Mouse (Mus musculus) hindbrain, embryonic 12.5 days (tissue): Measurements from ENCODE around the gene Larp1. TPM values are rescaled to one million over a fixed set of nuclear protein-coding genes. Genes with fewer than 3 reads are reported as not detected.

Experiments used
- ATAC-seq: fragments of 200-750 bp; cut with Nextera tagmentation; 2 replicates; pipeline ENCODE4 v1.8.0; 2017; ENCODE audit warnings: moderate TSS enrichment; ENCODE audit not compliant: low FRiP score
- H3K27ac ChIP-seq: fragments of 300-500 bp; sonication (generic); 2 replicates; pipeline ENCODE4 v1.5.1; 2016; ENCODE audit warnings: mild to moderate bottlenecking
- H3K27me3 ChIP-seq: fragments of 300-500 bp; sonication (generic); 2 replicates; pipeline ENCODE4 v1.6.1; 2016; ENCODE audit warnings: mild to moderate bottlenecking
- H3K36me3 ChIP-seq: fragments of 300-500 bp; sonication (generic); 2 replicates; pipeline ENCODE4 v1.6.1; 2016; ENCODE audit warnings: mild to moderate bottlenecking
- H3K4me1 ChIP-seq: fragments of 300-500 bp; sonication (generic); 2 replicates; pipeline ENCODE4 v1.6.1; 2016
- H3K4me2 ChIP-seq: fragments of 300-500 bp; sonication (generic); replicated peaks from 2 replicates; pipeline ENCODE4 v1.6.1; 2016; ENCODE audit warnings: mild to moderate bottlenecking
- H3K4me3 ChIP-seq: fragments of 300-500 bp; sonication (generic); 2 replicates; pipeline ENCODE4 v1.5.1; 2016; ENCODE audit warnings: mild to moderate bottlenecking
- H3K9ac ChIP-seq: fragments of 300-500 bp; sonication (generic); 2 replicates; pipeline ENCODE4 v1.6.1; 2016; ENCODE audit warnings: mild to moderate bottlenecking, moderate library complexity
- H3K9me3 ChIP-seq: fragments of 300-500 bp; sonication (generic); replicated peaks from 2 replicates; pipeline ENCODE4 v1.6.1; 2016; ENCODE audit warnings: mild to moderate bottlenecking
- WGBS: fragments of 180-500 bp; shearing (Covaris S2); methylation state at CpG from one replicate; pipeline ENCODE4 v1.1.7; 2016; 5-methylcytosine and 5-hydroxymethylcytosine counted together
- polyA plus RNA-seq: library from polyadenylated mRNA; unstranded; fragments of >200 nt; fragmentation: Nextera tagmentation; extraction: Ambion mirVana; gene quantifications from 2 replicates; pipeline ENCODE4 v1.2.1, GENCODE M21; 2016

Gene Larp1
- polyA plus RNA-seq, 1 experiment from 2014 or later = 19.0 TPM

DNA sequence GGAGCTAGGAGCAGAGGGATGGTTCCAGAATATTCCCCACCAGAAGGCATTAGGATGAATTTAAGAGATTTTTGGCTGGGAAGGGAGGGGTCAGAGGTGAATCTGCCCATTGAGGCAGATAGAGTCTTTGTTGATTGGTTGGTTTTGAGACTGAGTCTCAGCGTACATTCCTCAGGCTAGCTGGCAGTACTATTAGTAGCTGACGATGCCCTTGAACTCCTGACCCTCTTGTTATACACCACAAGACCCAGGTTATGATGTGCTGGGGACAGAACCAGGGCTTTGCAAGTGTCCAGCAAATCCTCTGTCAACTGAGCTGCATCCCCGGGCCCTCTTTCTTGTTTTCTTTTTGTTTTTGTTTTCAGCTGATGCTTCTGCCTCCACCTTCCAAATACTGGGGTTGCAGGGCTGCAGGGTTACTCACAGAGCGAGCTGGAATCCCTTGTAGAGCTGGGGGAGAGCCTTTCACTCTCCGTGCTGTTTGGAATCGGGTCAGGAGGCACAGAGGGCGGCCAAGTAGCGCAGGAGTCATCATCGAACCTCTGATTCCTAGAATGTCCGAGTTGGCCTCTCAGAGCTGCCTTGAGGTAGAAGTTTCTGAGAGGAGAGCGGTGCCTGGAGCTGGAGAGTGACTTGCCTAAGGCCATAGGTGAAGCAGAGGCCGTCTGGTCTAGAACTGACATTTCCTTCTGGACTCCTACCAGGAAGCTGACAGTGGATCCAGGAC lies 27.6 kb upstream of the Larp1 start:
- Histone ChIP-seq H3K4me2 (no peak overlapping the region), H3K36me3 (no peaks in the 10 kb centered on the region), H3K27ac (no peak overlapping the region), H3K4me1 (no peaks in the 10 kb centered on the region), H3K4me3 (no peak overlapping the region), H3K27me3 (no peaks in the 10 kb centered on the region), H3K9me3 (no peaks in the 10 kb centered on the region), H3K9ac (no peak overlapping the region)
- no peak for ATAC-seq
- 86% methylated on average over 12 of the region's 12 CpGs for WGBS

DNA sequence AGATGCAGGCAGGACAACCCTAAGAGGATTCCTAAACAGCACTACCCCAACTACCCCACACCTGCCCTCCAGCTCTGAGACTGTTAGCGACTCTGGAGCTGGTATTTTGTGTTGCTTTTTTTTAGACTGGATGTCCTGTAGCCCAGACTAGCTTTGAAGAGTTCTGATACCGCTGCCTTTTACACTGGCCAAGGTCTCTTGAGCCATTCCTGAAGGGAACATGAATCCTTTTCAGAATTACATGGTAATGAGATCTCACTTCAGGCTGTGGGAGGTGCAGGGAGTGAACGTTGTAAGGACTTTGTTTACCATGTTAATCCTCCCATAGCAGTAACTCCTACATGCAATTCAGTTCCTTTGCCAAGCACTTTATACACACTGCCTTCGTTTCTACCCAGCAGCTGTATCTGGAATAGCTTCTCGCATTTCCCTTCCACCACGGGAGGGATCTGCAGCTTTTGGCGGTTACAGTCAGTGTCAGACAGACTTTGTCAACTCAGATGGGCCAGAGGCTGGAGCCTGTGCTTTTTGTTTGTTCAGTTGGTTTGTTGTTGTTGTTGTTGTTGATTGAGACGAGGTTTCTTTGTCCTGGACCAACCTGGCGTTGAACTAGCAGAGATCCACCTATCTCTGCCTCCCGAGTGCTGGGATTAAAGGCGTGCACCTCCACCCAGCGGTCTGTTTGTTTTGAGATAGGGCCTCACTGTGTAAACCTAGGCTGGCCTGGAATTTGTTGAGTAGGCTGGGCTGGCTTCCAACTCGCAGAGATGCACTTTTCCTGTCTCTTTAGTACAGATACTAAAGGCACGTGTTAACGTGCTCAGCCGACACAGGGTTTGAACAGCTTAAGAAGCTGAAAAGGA lies 25.2 kb upstream of the Larp1 start:
- Histone ChIP-seq H3K4me2 (no peak overlapping the region), H3K4me1 (no peaks in the 10 kb centered on the region), H3K36me3 (no peaks in the 10 kb centered on the region), H3K9ac (no peak overlapping the region), H3K9me3 (no peaks in the 10 kb centered on the region), H3K4me3 (no peak overlapping the region), H3K27ac (no peak overlapping the region), H3K27me3 (no peaks in the 10 kb centered on the region)
- 48% methylated on average over 16 of the region's 16 CpGs for WGBS
- no peak for ATAC-seq

DNA sequence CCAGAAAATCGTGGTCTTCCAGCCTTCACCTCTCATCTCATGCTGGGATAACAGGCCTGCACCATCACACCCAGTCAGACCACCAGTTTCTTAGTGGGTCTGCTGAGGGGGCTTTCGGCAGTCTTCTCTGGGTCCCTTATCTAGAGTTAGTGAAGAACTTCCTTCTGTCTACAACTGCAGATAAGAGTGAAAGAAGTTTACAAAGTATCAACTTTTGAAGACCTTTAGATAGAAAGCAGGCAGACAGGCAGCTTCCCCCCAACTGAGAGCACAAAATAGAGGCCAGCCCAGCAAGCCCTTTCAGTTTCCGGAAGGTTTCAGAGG lies 24.6 kb upstream of the Larp1 start:
- Histone ChIP-seq H3K9ac (no peak overlapping the region), H3K36me3 (no peaks in the 10 kb centered on the region), H3K27ac (no peak overlapping the region), H3K4me1 (no peaks in the 10 kb centered on the region), H3K27me3 (no peaks in the 10 kb centered on the region), H3K9me3 (no peaks in the 10 kb centered on the region), H3K4me2 (no peak overlapping the region), H3K4me3 (no peak overlapping the region)
- 46% methylated on average over 3 of the region's 3 CpGs for WGBS
- no peak for ATAC-seq

DNA sequence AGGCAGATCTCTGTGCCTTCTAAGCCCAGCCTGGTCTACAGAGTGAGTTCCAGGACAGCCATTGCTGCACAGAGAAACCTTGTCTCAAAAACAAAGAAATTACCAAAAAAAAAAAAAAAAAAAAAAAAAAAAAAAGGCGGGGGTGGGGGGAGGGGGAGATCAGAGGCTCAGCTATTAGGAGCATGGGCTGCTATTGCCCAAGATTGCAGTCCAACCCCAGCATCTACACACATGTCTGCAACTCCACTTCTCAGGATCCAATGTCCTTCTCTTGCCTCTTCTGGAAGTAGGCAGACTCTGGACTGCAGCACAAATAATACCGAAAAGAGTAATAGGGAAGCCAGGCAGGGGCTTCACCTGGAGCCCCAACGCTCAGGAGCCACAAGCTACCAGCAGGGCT lies 23.4 kb upstream of the Larp1 start:
- ATAC-seq = no peak
- Histone ChIP-seq H3K4me2 (no peak overlapping the region), H3K9ac (no peak overlapping the region), H3K27me3 (no peaks in the 10 kb centered on the region), H3K9me3 (no peaks in the 10 kb centered on the region), H3K4me3 (no peak overlapping the region), H3K4me1 (no peaks in the 10 kb centered on the region), H3K27ac (no peak overlapping the region), H3K36me3 (no peaks in the 10 kb centered on the region)
- WGBS = 96% methylated on average over 2 of the region's 3 CpGs

DNA sequence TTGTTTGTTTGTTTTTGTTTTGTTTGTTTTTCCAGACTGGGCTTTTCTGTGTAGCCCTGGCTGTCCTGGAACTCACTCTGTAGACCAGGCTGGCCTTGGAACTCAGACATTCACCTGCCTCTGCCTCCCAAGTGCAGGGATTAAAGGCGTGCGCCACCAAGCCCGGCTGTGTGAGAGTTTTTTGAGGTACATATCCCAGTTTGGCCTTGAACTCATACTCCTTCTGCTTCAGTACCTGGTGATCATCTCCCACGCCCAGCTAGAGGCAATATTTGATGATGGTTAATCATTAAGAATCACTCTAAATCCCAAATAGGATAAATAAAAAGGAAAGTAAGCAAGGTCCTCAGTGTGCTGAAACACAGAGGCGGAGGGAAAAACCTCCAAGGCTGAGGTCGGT lies 22.8 kb upstream of the Larp1 start:
- no peak overlapping the region for H3K4me3 ChIP-seq
- no peaks in the 10 kb centered on the region for H3K36me3 ChIP-seq
- ATAC-seq = no peak
- H3K9ac ChIP-seq = no peak overlapping the region
- H3K27me3 ChIP-seq = no peaks in the 10 kb centered on the region
- H3K27ac ChIP-seq = no peak overlapping the region
- H3K9me3 ChIP-seq = no peaks in the 10 kb centered on the region
- H3K4me2 ChIP-seq = no peak overlapping the region
- WGBS = 88% methylated on average over 6 of the region's 6 CpGs
- H3K4me1 ChIP-seq = no peaks in the 10 kb centered on the region

DNA sequence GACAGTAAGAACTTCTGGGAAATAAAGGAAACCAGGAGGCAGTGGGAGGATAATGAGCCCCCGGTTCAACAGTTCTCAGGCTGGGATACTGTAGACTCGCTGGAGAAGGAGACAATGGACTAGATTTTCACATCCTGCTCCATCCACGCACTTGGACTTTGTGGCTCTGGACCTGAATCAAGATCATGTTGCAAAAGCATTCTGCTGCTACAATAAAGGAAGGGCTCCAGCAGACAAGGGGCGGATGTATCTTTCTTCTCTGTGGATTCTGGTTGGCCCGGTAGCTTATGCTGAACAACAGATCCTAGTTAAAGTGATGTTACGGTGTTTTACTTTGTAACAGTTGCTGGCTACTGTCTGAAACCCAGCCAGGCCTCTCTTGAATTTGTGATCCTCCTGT lies 22.4 kb upstream of the Larp1 start:
- no peaks in the 10 kb centered on the region for H3K27me3 ChIP-seq

DNA sequence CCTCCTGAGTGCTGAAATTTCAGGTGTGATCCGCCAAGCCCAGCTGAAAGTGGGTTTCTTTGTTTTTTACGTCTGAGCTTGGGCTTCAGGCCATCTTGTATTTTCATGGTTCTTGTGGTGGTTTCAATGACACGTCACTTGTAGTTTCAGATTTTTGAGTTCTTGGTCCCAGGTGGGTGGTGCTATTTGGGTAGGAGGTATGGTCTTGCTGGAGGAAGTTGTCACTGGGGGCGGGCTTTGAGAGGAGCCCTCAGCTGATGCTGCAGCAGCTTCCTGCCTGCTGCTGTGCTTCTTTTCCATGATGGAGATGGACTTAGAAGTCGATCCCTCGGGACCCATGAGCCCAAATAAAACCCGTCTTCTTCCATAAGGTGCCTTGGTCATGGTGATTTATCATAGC lies 22.0 kb upstream of the Larp1 start:
- Histone ChIP-seq H3K9me3 (no peaks in the 10 kb centered on the region), H3K27ac (no peak overlapping the region), H3K27me3 (no peaks in the 10 kb centered on the region), H3K9ac (no peak overlapping the region), H3K4me3 (no peak overlapping the region), H3K36me3 (no peaks in the 10 kb centered on the region), H3K4me2 (no peak overlapping the region), H3K4me1 (no peaks in the 10 kb centered on the region)
- no peak for ATAC-seq
- WGBS = 97% methylated on average over 7 of the region's 7 CpGs

More for the DNA sequence above, 22.4 kb upstream of the Larp1 start:
- Histone ChIP-seq H3K36me3 (no peaks in the 10 kb centered on the region), H3K4me3 (no peak overlapping the region), H3K4me1 (no peaks in the 10 kb centered on the region), H3K4me2 (no peak overlapping the region), H3K9me3 (no peaks in the 10 kb centered on the region), H3K9ac (no peak overlapping the region), H3K27ac (no peak overlapping the region)
- ATAC-seq = no peak
- WGBS = 89% methylated on average over 6 of the region's 6 CpGs

DNA sequence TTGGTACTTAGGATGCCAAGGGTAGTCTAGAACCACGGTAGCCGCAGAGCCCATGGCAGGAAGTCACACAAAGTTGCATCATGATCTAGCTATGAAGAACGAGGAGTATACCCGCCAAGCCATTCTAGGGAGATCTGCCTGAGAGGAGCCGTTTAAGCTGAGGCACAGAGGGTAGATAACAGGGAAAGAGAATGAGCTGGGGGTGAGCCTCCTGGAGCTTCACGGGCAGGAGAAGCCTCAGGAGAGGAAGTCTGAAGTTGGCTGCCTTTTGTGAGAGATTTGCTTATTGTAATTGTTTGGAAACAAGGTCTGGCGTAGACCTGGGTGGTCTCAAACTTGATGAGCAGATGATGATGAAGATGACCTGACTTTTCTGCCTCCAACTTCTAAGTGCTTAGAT lies 10.7 kb upstream of the Larp1 start:
- Histone ChIP-seq H3K27ac (no peak overlapping the region), H3K4me1 (peaks cover 4% of the 10 kb centered on the region; the same call in 1 of the 2 replicates), H3K27me3 (no peaks in the 10 kb centered on the region), H3K4me3 (no peak overlapping the region), H3K36me3 (no peaks in the 10 kb centered on the region), H3K9me3 (no peaks in the 10 kb centered on the region), H3K9ac (no peak overlapping the region), H3K4me2 (no peak overlapping the region)
- WGBS = 90% methylated on average over 7 of the region's 7 CpGs
- ATAC-seq = no peak

DNA sequence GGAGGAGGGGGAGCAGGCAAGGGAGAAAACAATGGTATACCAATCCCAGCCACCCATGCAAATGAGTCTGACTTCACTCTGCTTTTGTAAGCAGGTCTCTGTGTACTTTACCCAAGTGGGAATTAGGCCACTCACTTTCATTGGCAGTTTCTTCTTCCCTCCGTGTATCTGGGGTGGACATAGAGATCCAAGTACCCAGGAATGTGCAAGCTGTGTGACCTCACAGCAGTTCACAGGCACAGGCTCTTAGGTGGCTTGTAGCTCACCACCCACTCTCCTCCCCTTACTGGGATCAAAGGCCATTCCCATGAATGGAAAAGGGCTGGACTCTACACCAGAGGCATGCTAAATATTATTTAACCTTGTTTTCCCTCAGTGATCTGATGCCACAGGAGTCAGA lies 10.0 kb upstream of the Larp1 start:
- no peaks in the 10 kb centered on the region for H3K36me3 ChIP-seq

DNA sequence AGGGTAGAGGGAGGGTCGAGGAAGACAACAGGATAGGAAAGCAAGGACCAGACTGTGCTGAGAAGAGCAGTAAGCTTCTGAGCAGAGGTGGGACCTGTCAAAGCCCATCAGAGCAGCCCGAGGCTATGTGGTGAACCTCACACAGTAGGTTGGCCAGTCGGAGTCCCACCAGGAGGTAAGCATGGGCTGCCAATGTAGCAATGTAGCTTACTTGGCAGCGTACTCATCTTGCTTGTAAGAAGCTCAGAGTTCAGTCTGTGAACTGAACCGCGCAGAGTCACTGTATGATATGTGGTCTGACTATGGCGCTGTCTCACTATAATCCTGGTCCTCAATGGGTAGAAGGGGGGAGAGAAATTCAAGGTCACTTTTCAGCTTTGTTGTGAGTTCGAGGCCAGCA lies 5.7 kb upstream of the Larp1 start:
- WGBS = 84% methylated on average over 8 of the region's 8 CpGs
- H3K27ac ChIP-seq = no peak overlapping the region
- H3K9ac ChIP-seq = no peak overlapping the region
- no peak overlapping the region for H3K4me3 ChIP-seq
- H3K4me2 ChIP-seq = no peak overlapping the region
- no peak for ATAC-seq
- no peaks in the 10 kb centered on the region for H3K9me3 ChIP-seq
- H3K4me1 ChIP-seq = peaks cover 7% of the 10 kb centered on the region; the same call in 1 of the 2 replicates
- H3K27me3 ChIP-seq = no peaks in the 10 kb centered on the region
- H3K36me3 ChIP-seq = no peaks in the 10 kb centered on the region

More for the DNA sequence above, 10.0 kb upstream of the Larp1 start:
- 6% methylated on average over 1 of the region's 1 CpGs for WGBS
- Histone ChIP-seq H3K4me1 (peaks cover 4% of the 10 kb centered on the region; the same call in 1 of the 2 replicates), H3K27ac (no peak overlapping the region), H3K4me3 (no peak overlapping the region), H3K9ac (no peak overlapping the region), H3K27me3 (no peaks in the 10 kb centered on the region), H3K9me3 (no peaks in the 10 kb centered on the region), H3K4me2 (no peak overlapping the region)
- no peak for ATAC-seq

DNA sequence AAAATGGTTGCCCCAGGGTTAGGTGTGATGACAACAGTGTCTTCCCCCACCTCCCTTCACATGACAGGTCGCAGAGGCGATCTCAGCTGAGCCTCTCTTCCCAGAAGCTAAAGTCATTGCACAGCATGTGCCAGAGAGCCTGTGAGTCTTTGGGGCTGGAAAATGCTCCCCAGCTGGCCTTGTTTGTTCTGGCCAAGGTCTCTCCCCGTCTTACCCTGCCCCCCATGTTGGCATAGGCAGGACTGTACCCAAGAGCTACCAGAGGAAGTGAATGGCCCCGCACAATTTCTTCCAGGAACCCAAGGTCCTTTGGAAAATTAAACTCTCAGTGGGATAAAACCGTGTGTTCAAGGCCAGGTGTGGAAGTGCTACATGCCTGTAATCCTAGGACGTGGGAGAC lies 5.1 kb upstream of the Larp1 start:
- H3K4me2 ChIP-seq = no peak overlapping the region
- no peak for ATAC-seq
- no peak overlapping the region for H3K4me3 ChIP-seq
- H3K9ac ChIP-seq = 0 out of 2 replicates have a peak overlapping the region, but pooled peaks have one; percentile 2
- no peak overlapping the region for H3K27ac ChIP-seq
- H3K4me1 ChIP-seq = peaks cover 9% of the 10 kb centered on the region; the same call in 1 of the 2 replicates
- no peaks in the 10 kb centered on the region for H3K36me3 ChIP-seq
- 66% methylated on average over 6 of the region's 6 CpGs for WGBS
- H3K27me3 ChIP-seq = no peaks in the 10 kb centered on the region
- no peaks in the 10 kb centered on the region for H3K9me3 ChIP-seq

DNA sequence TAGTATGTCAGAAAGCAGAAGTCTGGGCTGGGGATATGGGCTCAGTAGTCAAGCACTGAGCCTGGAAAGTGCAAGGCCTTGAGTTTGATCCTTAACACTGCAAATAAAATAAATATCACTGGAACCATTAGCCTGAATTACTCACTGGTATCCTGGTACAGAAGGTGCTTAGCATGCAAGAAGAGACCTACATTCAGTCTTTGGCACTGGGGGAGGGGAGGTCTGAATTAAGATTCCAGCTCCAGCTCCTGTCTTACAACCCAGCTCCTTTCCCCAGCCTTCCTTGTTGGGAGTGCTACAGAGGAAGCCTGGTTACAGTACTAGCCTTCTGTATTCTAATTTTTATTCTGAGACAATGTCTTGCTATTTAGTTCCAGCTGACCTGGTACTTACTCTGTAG lies 3.8 kb upstream of the Larp1 start:
- Histone ChIP-seq H3K27ac (no peak overlapping the region), H3K27me3 (no peaks in the 10 kb centered on the region), H3K4me1 (peaks cover 6% of the 10 kb centered on the region), H3K4me2 (no peak overlapping the region), H3K9me3 (no peaks in the 10 kb centered on the region), H3K36me3 (no peaks in the 10 kb centered on the region), H3K9ac (no peak overlapping the region), H3K4me3 (no peak overlapping the region)
- ATAC-seq = no peak

DNA sequence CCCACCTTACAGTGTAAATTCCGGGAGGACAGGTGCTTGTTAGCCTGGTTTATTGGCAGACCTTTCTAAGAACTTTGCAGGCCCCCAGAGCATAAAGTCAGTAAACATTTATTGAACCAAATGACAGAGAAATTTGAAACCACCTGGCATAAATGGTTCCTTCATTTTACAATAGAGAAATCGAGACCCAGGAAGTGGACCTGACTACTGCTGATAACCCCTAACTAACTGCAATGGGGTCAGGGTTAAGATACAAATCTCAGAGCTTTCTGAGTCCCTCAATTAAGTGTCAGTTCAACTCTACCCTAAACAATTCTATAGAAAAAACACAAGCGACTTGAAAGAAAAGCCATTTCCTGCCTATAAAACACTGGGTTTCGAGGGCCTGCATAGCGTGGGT lies 851 bp upstream of the Larp1 start:
- H3K27ac ChIP-seq = no peak overlapping the region
- WGBS = 16% methylated on average over 5 of the region's 5 CpGs

More for the DNA sequence above, 851 bp upstream of the Larp1 start:
- no peaks in the 10 kb centered on the region for H3K27me3 ChIP-seq
- no peak for ATAC-seq
- H3K9ac ChIP-seq = peak overlapping the region; percentile 52
- H3K4me3 ChIP-seq = peak overlapping the region; percentile 98
- no peaks in the 10 kb centered on the region for H3K36me3 ChIP-seq
- H3K9me3 ChIP-seq = no peaks in the 10 kb centered on the region
- H3K4me2 ChIP-seq = peak overlapping the region; percentile 63
- peaks cover 25% of the 10 kb centered on the region for H3K4me1 ChIP-seq
